Mouse (Mus musculus) urinary bladder, postnatal 10 days (tissue): Measurements from ENCODE around the gene Ablim1.

Source experiments
- DNase-seq: peaks from one replicate; pipeline ENCODE4 v3.0.0; 2022; ENCODE audit warnings: low spot score

Gene Ablim1

GRCm38 (mm10) chr19:57100753-57101446 lies 213.8 kb downstream of the Ablim1 start:
- DNase-seq, result no peak

- DNase-seq, result no peak
Observed at GRCm38 (mm10) chr19:57099986-57100385, 214.7 kb downstream of the Ablim1 start.

- DNase-seq, result no peak
Observed at GRCm38 (mm10) chr19:57099094-57099357, 215.7 kb downstream of the Ablim1 start.

GRCm38 (mm10) chr19:57098241-57099093 lies 216.3 kb downstream of the Ablim1 start:
- DNase-seq, result no peak

GRCm38 (mm10) chr19:57095340-57095739 lies 219.4 kb downstream of the Ablim1 start:
- DNase-seq, result no peak

GRCm38 (mm10) chr19:57093698-57094004 lies 221.1 kb downstream of the Ablim1 start:
- DNase-seq, result no peak

GRCm38 (mm10) chr19:57092958-57093697 lies 221.6 kb downstream of the Ablim1 start:
- no peak for DNase-seq

- no peak for DNase-seq
Observed at GRCm38 (mm10) chr19:57091278-57091677, 223.4 kb downstream of the Ablim1 start.

GRCm38 (mm10) chr19:57088804-57089369 lies 225.8 kb downstream of the Ablim1 start:
- DNase-seq, result no peak

GRCm38 (mm10) chr19:57084520-57085166 lies 230.1 kb downstream of the Ablim1 start:
- no peak for DNase-seq

GRCm38 (mm10) chr19:57083887-57084286 lies 230.8 kb downstream of the Ablim1 start:
- DNase-seq, result no peak

GRCm38 (mm10) chr19:57083183-57083555 lies 231.6 kb downstream of the Ablim1 start:
- no peak for DNase-seq

- no peak for DNase-seq
Observed at GRCm38 (mm10) chr19:57082454-57083182, 232.1 kb downstream of the Ablim1 start.

- no peak for DNase-seq
Observed at GRCm38 (mm10) chr19:57081536-57081935, 233.2 kb downstream of the Ablim1 start.

GRCm38 (mm10) chr19:57079606-57079981 lies 235.1 kb downstream of the Ablim1 start:
- DNase-seq, result no peak

- DNase-seq, result no peak
Observed at GRCm38 (mm10) chr19:57078867-57079605, 235.7 kb downstream of the Ablim1 start.

- DNase-seq, result no peak
Observed at GRCm38 (mm10) chr19:57077826-57078699, 236.7 kb downstream of the Ablim1 start.

GRCm38 (mm10) chr19:57073450-57073849 lies 241.3 kb downstream of the Ablim1 start:
- no peak for DNase-seq

GRCm38 (mm10) chr19:57072756-57073155 lies 242.0 kb downstream of the Ablim1 start:
- DNase-seq, result no peak

- DNase-seq, result no peak
Observed at GRCm38 (mm10) chr19:57067108-57067613, 247.6 kb downstream of the Ablim1 start.
